Mouse (Mus musculus): Measurements from ENCODE around the gene Mical3. TPM values are rescaled to one million over a fixed set of nuclear protein-coding genes. Genes with fewer than 3 reads are reported as not detected.

Mical3 gene
- polyA plus RNA-seq, 1 experiment: 49.0 TPM

- H3K27ac ChIP-seq (ENCODE audit: insufficient read depth, low read length): no peak overlapping the region
Measured at GRCm38 (mm10) chr6:121026866-121027265, 103.9 kb downstream of the Mical3 start.

DNA sequence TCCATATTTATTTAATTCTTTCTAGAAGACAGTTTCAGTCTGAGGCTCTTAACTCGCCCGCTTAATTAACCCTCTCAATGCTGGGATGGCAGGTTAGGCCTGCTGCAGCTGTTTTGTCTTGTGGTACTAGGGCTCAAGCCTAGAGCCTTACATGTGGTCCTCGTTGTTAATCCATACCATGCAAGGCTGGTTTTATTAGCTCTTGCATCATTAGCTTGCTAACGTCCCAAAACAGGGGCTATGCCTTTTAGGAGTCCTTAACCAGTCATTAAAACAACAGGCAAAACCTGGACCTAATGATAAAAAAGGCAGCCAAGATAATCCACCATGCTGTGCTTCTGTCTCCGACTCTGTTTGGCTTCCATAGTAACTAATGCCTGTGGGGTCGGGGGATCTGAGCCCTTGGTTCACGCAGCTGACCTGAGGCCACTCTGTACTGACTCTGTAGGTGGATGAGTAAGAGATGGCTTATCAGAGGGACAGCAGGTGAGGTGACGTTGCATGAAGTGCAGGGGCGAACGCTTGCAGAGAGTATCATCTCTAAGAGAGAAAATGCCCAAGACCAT lies 104.7 kb downstream of the Mical3 start:
- no peaks in the 10 kb centered on the region for H3K9me3 ChIP-seq (replicated peaks; ENCODE audit: control insufficient read depth, insufficient read depth, low read length, poor library complexity, severe bottlenecking)
- no peaks in the 10 kb centered on the region for H3K4me1 ChIP-seq (ENCODE audit: control insufficient read depth, insufficient read depth, low read length)
- H3K9ac ChIP-seq (ENCODE audit: low read depth, poor library complexity, severe bottlenecking): no peak overlapping the region
- H3K36me3 ChIP-seq (ENCODE audit: control insufficient read depth, insufficient read depth, low read length, poor library complexity, severe bottlenecking): peaks cover 3% of the 10 kb centered on the region; the same call in 1 of the 2 replicates
- TF ChIP-seq CTCF (IDR thresholded peaks at IDR 0.05; ENCODE audit: low read depth, low read length): no peak
- H3K4me3 ChIP-seq (ENCODE audit: low read depth, low read length): no peak overlapping the region
- no peaks in the 10 kb centered on the region for H3K27me3 ChIP-seq (ENCODE audit: control insufficient read depth, insufficient read depth, low read length, poor library complexity, severe bottlenecking)
- no peak overlapping the region for H3K27ac ChIP-seq (ENCODE audit: insufficient read depth, low read length)

More at GRCm38 (mm10) chr6:121026866-121027265, 103.9 kb downstream of the Mical3 start:
- no peaks in the 10 kb centered on the region for H3K4me1 ChIP-seq (ENCODE audit: control insufficient read depth, insufficient read depth, low read length)
- H3K9ac ChIP-seq (ENCODE audit: low read depth, poor library complexity, severe bottlenecking): no peak overlapping the region
- H3K4me3 ChIP-seq (ENCODE audit: low read depth, low read length): no peak overlapping the region
- H3K27me3 ChIP-seq (ENCODE audit: control insufficient read depth, insufficient read depth, low read length, poor library complexity, severe bottlenecking): no peaks in the 10 kb centered on the region
- no peaks in the 10 kb centered on the region for H3K9me3 ChIP-seq (replicated peaks; ENCODE audit: control insufficient read depth, insufficient read depth, low read length, poor library complexity, severe bottlenecking)
- no peaks in the 10 kb centered on the region for H3K36me3 ChIP-seq (ENCODE audit: control insufficient read depth, insufficient read depth, low read length, poor library complexity, severe bottlenecking)
- TF ChIP-seq CTCF (IDR thresholded peaks at IDR 0.05; ENCODE audit: low read depth, low read length): no peak
- TF ChIP-seq POLR2A (IDR thresholded peaks at IDR 0.05; ENCODE audit: insufficient read depth, low read length): no peak
- no peak for TF ChIP-seq EP300 (IDR thresholded peaks at IDR 0.05; ENCODE audit: insufficient read depth, low read depth, low read length)

GRCm38 (mm10) chr6:121018147-121018546 lies 112.7 kb downstream of the Mical3 start:
- TF ChIP-seq EP300 (IDR thresholded peaks at IDR 0.05; ENCODE audit: insufficient read depth, low read depth, low read length) (no peak), POLR2A (IDR thresholded peaks at IDR 0.05; ENCODE audit: insufficient read depth, low read length) (no peak), CTCF (IDR thresholded peaks at IDR 0.05; ENCODE audit: low read depth, low read length) (no peak)
- no peak overlapping the region for H3K4me3 ChIP-seq (ENCODE audit: low read depth, low read length)
- H3K9me3 ChIP-seq (replicated peaks; ENCODE audit: control insufficient read depth, insufficient read depth, low read length, poor library complexity, severe bottlenecking): no peaks in the 10 kb centered on the region
- peaks cover 6% of the 10 kb centered on the region; the same call in 1 of the 2 replicates for H3K36me3 ChIP-seq (ENCODE audit: control insufficient read depth, insufficient read depth, low read length, poor library complexity, severe bottlenecking)
- H3K9ac ChIP-seq (ENCODE audit: low read depth, poor library complexity, severe bottlenecking): no peak overlapping the region
- no peak overlapping the region for H3K27ac ChIP-seq (ENCODE audit: insufficient read depth, low read length)
- no peaks in the 10 kb centered on the region for H3K4me1 ChIP-seq (ENCODE audit: control insufficient read depth, insufficient read depth, low read length)
- H3K27me3 ChIP-seq (ENCODE audit: control insufficient read depth, insufficient read depth, low read length, poor library complexity, severe bottlenecking): no peaks in the 10 kb centered on the region

DNA sequence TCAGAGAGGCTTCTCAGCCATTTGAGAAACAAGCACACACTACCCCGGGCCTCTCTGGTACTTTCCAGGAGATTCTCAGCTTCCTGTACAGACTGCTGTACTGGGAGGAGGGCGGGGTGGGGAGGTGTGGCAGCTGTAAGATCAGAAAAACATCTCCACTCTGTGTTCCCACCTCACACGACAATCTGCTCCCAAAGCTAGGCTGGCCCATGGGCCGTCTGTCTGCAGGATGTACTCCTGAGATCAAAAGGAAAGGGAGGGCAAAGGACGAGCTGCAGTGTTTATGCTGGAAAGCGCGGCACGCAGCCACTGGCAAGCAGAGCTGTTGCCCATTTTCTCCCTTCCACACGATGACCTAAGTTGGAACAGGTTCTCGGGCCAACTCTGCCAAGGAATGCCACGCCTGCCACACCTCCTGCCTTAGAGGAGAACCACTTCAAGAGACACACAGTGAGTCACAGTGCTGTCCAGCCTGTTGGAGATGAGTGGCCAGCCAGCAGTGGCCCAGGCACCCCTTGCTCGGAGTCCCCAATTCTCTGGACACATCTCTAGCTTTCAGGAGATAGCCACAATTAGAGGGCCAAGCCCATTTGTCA lies 113.3 kb downstream of the Mical3 start:
- Histone ChIP-seq H3K9ac (ENCODE audit: low read depth, poor library complexity, severe bottlenecking) (no peak overlapping the region), H3K9me3 (replicated peaks; ENCODE audit: control insufficient read depth, insufficient read depth, low read length, poor library complexity, severe bottlenecking) (no peaks in the 10 kb centered on the region), H3K27ac (ENCODE audit: insufficient read depth, low read length) (no peak overlapping the region), H3K27me3 (ENCODE audit: control insufficient read depth, insufficient read depth, low read length, poor library complexity, severe bottlenecking) (no peaks in the 10 kb centered on the region), H3K4me3 (ENCODE audit: low read depth, low read length) (no peak overlapping the region), H3K36me3 (ENCODE audit: control insufficient read depth, insufficient read depth, low read length, poor library complexity, severe bottlenecking) (peaks cover 6% of the 10 kb centered on the region; the same call in 1 of the 2 replicates), H3K4me1 (ENCODE audit: control insufficient read depth, insufficient read depth, low read length) (no peaks in the 10 kb centered on the region)
- TF ChIP-seq EP300 (IDR thresholded peaks at IDR 0.05; ENCODE audit: insufficient read depth, low read depth, low read length): no peak
- TF ChIP-seq POLR2A (IDR thresholded peaks at IDR 0.05; ENCODE audit: insufficient read depth, low read length): no peak
- no peak for TF ChIP-seq CTCF (IDR thresholded peaks at IDR 0.05; ENCODE audit: low read depth, low read length)

- peaks cover 3% of the 10 kb centered on the region; the same call in 1 of the 2 replicates for H3K36me3 ChIP-seq (ENCODE audit: control insufficient read depth, insufficient read depth, low read length, poor library complexity, severe bottlenecking)
- H3K9ac ChIP-seq (ENCODE audit: low read depth, poor library complexity, severe bottlenecking): no peak overlapping the region
- no peaks in the 10 kb centered on the region for H3K9me3 ChIP-seq (replicated peaks; ENCODE audit: control insufficient read depth, insufficient read depth, low read length, poor library complexity, severe bottlenecking)
- H3K4me1 ChIP-seq (ENCODE audit: control insufficient read depth, insufficient read depth, low read length): no peaks in the 10 kb centered on the region
- H3K27ac ChIP-seq (ENCODE audit: insufficient read depth, low read length): no peak overlapping the region
- no peaks in the 10 kb centered on the region for H3K27me3 ChIP-seq (ENCODE audit: control insufficient read depth, insufficient read depth, low read length, poor library complexity, severe bottlenecking)
- H3K4me3 ChIP-seq (ENCODE audit: low read depth, low read length): no peak overlapping the region
- TF ChIP-seq POLR2A (IDR thresholded peaks at IDR 0.05; ENCODE audit: insufficient read depth, low read length): no peak
- TF ChIP-seq EP300 (IDR thresholded peaks at IDR 0.05; ENCODE audit: insufficient read depth, low read depth, low read length): no peak
- no peak for TF ChIP-seq CTCF (IDR thresholded peaks at IDR 0.05; ENCODE audit: low read depth, low read length)
Measured at GRCm38 (mm10) chr6:121016097-121016496, 114.7 kb downstream of the Mical3 start.

- no peak overlapping the region for H3K27ac ChIP-seq (ENCODE audit: insufficient read depth, low read length)
- H3K36me3 ChIP-seq (ENCODE audit: control insufficient read depth, insufficient read depth, low read length, poor library complexity, severe bottlenecking): no peaks in the 10 kb centered on the region
- no peak overlapping the region for H3K4me3 ChIP-seq (ENCODE audit: low read depth, low read length)
- TF ChIP-seq CTCF (IDR thresholded peaks at IDR 0.05; ENCODE audit: low read depth, low read length) (no peak), POLR2A (IDR thresholded peaks at IDR 0.05; ENCODE audit: insufficient read depth, low read length) (no peak), EP300 (IDR thresholded peaks at IDR 0.05; ENCODE audit: insufficient read depth, low read depth, low read length) (no peak)
- H3K9ac ChIP-seq (ENCODE audit: low read depth, poor library complexity, severe bottlenecking): no peak overlapping the region
- no peaks in the 10 kb centered on the region for H3K27me3 ChIP-seq (ENCODE audit: control insufficient read depth, insufficient read depth, low read length, poor library complexity, severe bottlenecking)
- H3K4me1 ChIP-seq (ENCODE audit: control insufficient read depth, insufficient read depth, low read length): no peaks in the 10 kb centered on the region
- H3K9me3 ChIP-seq (replicated peaks; ENCODE audit: control insufficient read depth, insufficient read depth, low read length, poor library complexity, severe bottlenecking): no peaks in the 10 kb centered on the region
Measured at GRCm38 (mm10) chr6:121014339-121014738, 116.5 kb downstream of the Mical3 start.
